Mouse (Mus musculus) liver, adult (tissue): ENCODE measurements around the gene Cdkn1c.

Experiments
- GATA4 ChIP-seq: IDR thresholded peaks from 2 replicates; pipeline ENCODE4 v1.6.1; 2014; ENCODE audit warnings: mild to moderate bottlenecking, low read length; ENCODE audit not compliant: insufficient replicate concordance

Cdkn1c gene

GRCm38 (mm10) chr7:143461294-143461870, 532 bp upstream of the Cdkn1c start:
- TF ChIP-seq GATA4: no peak

- no peak for TF ChIP-seq GATA4
These were observed 524 bp downstream of the Cdkn1c start for GRCm38 (mm10) chr7:143460217-143460834.

GRCm38 (mm10) chr7:143459332-143460211, 1.3 kb downstream of the Cdkn1c start:
- no peak for TF ChIP-seq GATA4

DNA sequence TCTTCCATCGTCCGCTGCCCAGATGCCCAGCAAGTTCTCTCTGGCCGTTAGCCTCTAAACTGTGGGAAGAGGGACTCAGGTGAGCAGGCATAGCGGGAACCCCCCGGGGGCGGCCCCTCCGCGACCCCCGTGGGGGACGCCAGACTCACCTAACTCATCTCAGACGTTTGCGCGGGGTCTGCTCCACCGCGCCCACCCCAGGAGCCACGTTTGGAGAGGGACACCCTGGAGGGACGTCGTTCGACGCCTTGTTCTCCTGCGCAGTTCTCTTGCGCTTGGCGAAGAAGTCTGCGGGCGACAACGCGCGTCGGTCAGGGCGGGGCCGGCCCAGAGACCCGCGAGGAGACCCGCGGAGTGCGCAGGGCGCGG, 1.9 kb downstream of the Cdkn1c start:
- no peak for TF ChIP-seq GATA4

DNA sequence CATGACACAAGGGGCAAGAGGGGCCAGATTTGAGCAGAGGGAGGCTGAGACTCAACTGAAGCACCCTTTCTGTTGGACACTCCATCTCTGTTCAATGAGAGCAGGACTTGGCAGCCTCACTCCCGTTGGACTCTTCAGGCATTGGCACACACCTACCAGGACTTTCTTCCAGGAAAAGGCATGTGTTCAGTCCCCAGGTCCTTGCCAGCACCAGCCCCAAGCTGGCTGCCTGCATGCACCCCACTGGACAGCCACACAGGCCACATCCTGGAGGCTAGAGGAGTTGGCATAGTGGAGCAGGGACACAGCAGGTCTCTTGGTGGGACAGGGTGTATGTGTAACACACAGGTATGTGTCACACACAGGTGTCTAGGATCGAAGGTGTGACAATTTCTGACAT, 13.7 kb downstream of the Cdkn1c start:
- TF ChIP-seq GATA4: no peak

DNA sequence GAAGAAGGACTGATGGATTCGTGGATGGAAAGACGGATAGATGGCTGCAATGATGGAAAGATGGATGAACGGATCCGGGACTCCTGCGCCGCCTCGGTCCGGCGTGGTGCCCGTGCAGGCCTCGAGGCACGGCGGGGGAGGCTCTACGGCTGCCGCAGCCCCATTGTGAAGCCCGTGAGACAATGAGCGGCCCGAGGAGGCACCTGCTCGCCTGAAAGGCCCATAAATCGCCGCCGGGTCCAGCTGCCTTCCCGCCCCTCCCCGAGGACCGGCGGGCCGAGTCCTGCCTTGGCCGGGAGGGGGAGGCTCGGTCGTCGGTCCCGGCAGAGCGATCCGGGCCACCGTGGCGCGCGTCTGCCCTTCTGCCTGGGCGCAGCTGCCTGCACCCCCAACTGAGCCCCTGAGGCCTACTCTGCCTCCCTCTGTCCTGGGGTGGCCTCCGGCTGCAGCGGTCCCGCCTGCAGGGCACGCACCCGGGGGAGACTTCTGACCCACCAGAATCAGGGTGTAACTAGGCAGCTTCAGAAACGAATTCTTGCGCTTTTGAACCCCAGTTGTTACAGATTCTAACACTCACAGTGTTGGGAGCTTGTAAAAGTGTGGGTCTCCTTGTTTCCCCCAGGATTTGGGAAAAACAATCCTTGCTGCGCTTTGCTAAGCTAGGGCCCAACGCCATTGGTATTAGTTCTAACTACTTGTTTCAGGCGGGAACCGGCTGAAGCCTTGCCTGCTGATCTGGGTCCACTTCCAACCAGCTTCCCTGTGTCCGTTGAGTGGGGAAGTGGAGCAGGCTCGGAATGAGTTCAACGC, 15.0 kb downstream of the Cdkn1c start:
- TF ChIP-seq GATA4: no peak

GRCm38 (mm10) chr7:143444955-143445648, 15.7 kb downstream of the Cdkn1c start:
- no peak for TF ChIP-seq GATA4

DNA sequence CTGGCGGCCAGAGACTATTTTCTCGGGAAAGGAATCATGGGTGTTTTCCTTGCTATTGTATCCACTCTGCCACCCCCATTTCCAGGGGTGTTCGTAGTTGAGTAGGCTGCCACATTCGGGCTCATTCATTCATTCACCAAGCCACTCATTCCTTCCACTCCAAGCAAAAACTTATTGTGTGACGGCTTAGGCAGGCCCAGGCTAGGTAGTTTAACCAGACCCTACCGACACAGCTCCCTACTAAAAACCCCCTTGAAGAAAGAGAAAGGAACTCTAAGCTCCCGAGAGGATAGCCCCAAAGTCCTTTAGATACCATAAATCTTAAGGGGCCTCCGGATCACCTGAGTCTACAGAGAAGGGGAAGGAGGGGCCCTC, 16.3 kb downstream of the Cdkn1c start:
- no peak for TF ChIP-seq GATA4

DNA sequence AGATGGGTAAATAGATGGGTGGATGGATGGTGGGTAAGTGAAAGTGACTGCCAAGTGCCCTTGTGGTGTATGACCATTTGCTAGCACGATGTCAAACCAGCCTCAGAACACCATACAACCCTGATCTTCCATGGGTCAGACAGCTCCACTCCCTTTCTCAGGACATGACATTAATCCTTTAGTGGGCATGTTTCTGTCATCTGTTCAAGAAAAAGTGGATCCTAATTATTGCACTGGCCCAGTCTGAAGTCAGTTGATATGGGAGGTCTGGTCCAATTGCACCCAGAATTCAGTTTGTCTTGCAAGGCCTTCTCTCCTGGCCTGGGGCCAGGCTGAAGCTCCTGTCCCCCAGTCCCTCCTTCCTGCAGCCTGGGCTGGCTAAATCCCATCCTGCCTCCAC, 21.9 kb downstream of the Cdkn1c start:
- TF ChIP-seq GATA4: no peak

- no peak for TF ChIP-seq GATA4
These were observed 22.8 kb downstream of the Cdkn1c start for GRCm38 (mm10) chr7:143437894-143438581.

DNA sequence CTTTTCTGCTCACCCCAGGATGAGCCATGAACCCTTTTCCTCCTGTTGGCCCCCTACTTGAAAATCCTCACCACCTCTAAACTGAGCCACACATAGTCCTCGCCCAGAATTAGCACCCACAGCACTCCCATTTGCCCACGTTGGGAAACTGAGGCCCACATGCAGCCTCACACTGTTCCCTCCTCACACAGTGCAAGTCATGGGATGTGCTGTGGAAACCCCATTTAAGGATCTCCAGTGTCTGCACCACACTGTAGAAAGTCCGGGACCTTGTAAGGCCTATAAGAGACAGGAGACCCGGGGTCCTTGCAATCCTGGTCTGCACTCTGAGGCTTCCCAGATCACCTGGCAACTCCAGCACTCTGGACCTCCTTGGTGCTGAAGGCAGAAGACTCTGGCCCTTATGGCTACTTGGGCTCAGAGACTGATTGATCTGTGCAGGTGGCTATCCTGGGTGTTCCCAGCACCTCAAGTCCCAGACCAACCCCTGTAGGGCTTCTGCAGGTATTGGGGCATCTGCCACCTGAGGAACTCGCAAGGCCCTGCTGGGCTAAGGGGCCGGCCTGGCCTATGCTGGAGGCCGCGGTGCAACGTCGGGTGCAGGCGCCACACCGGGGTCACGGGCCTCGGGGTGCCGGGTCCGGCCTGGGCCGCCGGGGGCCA, 23.5 kb downstream of the Cdkn1c start:
- TF ChIP-seq GATA4: no peak

DNA sequence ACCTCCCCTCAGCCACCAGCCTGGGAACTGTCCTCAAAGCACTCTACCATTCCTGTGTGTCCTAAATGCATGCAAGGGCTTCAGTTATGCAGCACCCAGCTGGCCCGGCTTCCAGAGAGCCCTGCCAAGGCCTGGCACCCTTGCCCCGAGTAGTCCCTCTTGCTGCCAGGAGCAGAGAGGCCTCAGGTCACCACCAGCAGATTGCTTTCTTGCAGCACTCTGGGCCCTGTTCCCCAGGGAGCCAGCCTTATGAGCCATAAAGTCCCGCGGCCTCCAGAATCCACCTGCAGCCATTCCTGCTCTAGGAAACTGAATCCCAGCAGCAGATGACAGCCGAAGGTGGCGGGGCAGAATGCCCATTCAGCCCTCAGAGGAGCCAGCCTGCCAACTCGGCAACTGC, 27.5 kb downstream of the Cdkn1c start:
- no peak for TF ChIP-seq GATA4

DNA sequence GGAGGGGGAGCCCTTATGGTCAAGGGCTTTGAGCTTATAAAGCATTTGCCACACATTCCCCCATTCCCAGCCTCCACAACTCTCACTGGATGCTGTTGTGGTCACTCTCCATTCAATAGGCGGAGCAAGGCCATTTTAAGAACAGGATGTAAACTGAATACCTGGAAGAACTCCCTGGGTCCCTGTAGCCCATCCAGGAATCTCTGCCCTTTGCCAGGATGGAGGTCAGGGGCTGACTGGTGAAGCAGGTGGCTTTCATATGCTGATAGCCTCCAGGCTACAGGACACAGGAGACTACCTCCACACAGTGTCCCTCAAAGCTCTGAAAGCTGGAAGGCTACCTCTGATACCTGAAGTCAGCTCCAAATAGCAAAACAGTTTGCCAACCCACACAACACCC, 28.2 kb downstream of the Cdkn1c start:
- no peak for TF ChIP-seq GATA4
